Mouse (Mus musculus): ENCODE results near the gene Eif4e3. TPM values are rescaled to one million over a fixed set of nuclear protein-coding genes. Genes with fewer than 3 reads are reported as not detected.

The Eif4e3 gene
- total and polyA plus RNA-seq, 2 experiments from 2014 or later, result 15.4 to 18.9 TPM

DNA sequence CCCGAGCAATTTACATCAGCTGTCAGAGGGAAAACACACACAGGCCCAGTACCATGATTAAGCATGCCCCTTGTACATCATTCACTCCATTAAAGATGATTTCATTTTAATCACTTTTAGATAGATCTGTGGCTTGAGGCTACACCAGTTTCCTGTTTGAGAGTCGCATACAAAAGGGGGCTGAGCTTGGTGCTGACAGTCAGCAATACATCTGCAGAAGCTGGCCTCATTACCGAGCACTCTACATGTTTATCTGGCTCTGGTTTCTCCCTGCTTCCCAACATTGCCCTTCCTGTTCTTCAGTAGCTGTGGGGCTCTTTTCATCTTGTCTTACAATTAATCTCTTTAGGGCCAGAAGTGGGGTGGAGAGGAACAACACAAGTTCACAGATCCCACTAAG lies 6.1 kb downstream of the Eif4e3 start:
- H3K36me3 ChIP-seq (replicated peaks; ENCODE audit: control insufficient read depth, insufficient read depth, low read length), result no peaks in the 10 kb centered on the region

DNA sequence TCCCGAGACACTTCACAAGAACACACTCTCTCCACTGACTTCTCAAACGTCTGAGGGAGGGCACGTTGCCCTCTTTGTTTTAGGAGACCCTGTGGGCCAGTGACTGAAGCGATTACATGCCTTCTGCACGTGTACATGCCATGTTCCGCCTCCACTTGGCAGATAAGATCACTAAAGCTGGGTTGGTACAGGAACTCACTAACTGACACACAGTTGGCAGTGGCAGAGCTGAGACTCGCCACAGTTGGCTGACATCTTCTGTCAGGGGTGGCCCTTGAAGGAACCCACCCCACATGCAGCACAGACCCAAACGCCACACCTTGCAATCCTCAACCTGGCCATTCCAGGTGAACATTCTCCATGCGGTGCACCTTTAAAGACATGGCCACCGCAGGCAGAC lies 8.0 kb downstream of the Eif4e3 start:
- WGBS, result 69% methylated on average over 10 of the region's 10 CpGs

More for the DNA sequence above, 6.1 kb downstream of the Eif4e3 start:
- no peak overlapping the region for H3K4me3 ChIP-seq (ENCODE audit: low read depth, low read length)
- TF ChIP-seq EP300 (IDR thresholded peaks at IDR 0.05; ENCODE audit: low read depth) (no peak), CTCF (IDR thresholded peaks at IDR 0.05; ENCODE audit: low read depth) (no peak)
- 29% methylated on average over 3 of the region's 3 CpGs for WGBS
- H3K4me2 ChIP-seq (ENCODE audit: low read depth, low read length), result no peak overlapping the region
- H3K27me3 ChIP-seq (ENCODE audit: control insufficient read depth, insufficient read depth, low read length), result no peaks in the 10 kb centered on the region
- no peak overlapping the region for H3K9ac ChIP-seq (replicated peaks; ENCODE audit: low read depth, low read length)
- H3K27ac ChIP-seq (ENCODE audit: low read depth), result no peak overlapping the region
- ATAC-seq (ENCODE audit: insufficient read depth, low read depth), result no peak
- H3K9me3 ChIP-seq (replicated peaks; ENCODE audit: control insufficient read depth, low read length), result no peaks in the 10 kb centered on the region
- H3K4me1 ChIP-seq (ENCODE audit: control insufficient read depth, insufficient read depth), result no peaks in the 10 kb centered on the region
- no peak for DNase-seq (ENCODE audit: low spot score)

DNA sequence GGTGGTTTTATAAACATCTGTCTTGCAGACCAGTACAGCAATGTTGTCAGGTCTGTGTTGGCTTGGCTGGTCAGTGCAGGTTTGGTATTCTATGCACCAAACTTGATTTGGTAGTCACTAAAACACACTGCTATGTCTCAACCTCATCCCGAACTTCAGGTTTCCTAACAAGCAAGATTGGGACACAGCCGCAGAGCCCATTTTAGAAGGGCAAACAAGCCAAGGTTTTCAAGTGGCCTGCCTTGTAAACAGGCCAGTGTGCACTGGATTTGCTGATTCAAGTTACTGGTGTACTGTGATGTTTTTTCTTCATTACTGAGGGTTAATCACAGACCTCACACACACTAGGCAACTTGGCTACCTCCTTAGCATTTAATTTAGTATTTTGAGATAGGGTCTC lies 10.5 kb downstream of the Eif4e3 start:
- Histone ChIP-seq H3K9me3 (replicated peaks; ENCODE audit: control insufficient read depth, low read length) (no peaks in the 10 kb centered on the region), H3K9ac (replicated peaks; ENCODE audit: low read depth, low read length) (no peak overlapping the region), H3K4me2 (ENCODE audit: low read depth, low read length) (no peak overlapping the region; the same call in 1 of the 2 replicates), H3K27me3 (ENCODE audit: control insufficient read depth, insufficient read depth, low read length) (no peaks in the 10 kb centered on the region), H3K36me3 (replicated peaks; ENCODE audit: control insufficient read depth, insufficient read depth, low read length) (no peaks in the 10 kb centered on the region), H3K27ac (ENCODE audit: low read depth) (no peak overlapping the region), H3K4me3 (ENCODE audit: low read depth, low read length) (no peak overlapping the region), H3K4me1 (ENCODE audit: control insufficient read depth, insufficient read depth) (no peaks in the 10 kb centered on the region)
- TF ChIP-seq CTCF (IDR thresholded peaks at IDR 0.05; ENCODE audit: low read depth), result no peak
- no peak for TF ChIP-seq EP300 (IDR thresholded peaks at IDR 0.05; ENCODE audit: low read depth)
- 86% methylated on average over 2 of the region's 2 CpGs for WGBS
- no peak for ATAC-seq (ENCODE audit: insufficient read depth, low read depth)
- no peak for DNase-seq (ENCODE audit: low spot score)

More for the DNA sequence above, 8.0 kb downstream of the Eif4e3 start:
- Histone ChIP-seq H3K4me1 (ENCODE audit: control insufficient read depth, insufficient read depth) (no peaks in the 10 kb centered on the region), H3K4me2 (ENCODE audit: low read depth, low read length) (no peak overlapping the region), H3K36me3 (replicated peaks; ENCODE audit: control insufficient read depth, insufficient read depth, low read length) (no peaks in the 10 kb centered on the region), H3K9me3 (replicated peaks; ENCODE audit: control insufficient read depth, low read length) (no peaks in the 10 kb centered on the region), H3K9ac (replicated peaks; ENCODE audit: low read depth, low read length) (no peak overlapping the region), H3K27ac (ENCODE audit: low read depth) (no peak overlapping the region), H3K27me3 (ENCODE audit: control insufficient read depth, insufficient read depth, low read length) (no peaks in the 10 kb centered on the region), H3K4me3 (ENCODE audit: low read depth, low read length) (no peak overlapping the region)
- ATAC-seq (ENCODE audit: insufficient read depth, low read depth) (no peak), DNase-seq (ENCODE audit: low spot score) (no peak)
- TF ChIP-seq CTCF (IDR thresholded peaks at IDR 0.05; ENCODE audit: low read depth) (no peak), EP300 (IDR thresholded peaks at IDR 0.05; ENCODE audit: low read depth) (no peak)

DNA sequence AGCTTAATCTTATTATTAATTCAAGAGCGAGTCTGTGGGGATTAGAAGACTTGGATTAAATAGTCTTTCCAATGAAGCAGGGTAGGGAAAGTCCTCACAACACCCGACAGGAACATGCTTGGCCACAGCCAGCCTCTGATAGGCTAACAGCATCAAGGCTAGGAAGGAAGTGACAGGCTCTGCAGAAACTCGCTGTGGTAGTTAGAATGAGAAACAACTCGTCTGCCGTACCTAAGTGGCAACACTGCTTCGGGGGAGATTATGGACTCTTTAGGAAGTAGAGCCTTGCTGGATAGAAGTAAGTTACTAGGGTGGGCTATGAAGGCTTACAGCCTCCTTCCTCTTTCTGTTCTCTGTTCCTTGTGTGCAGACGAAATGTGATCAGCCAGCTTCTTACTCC lies 11.1 kb downstream of the Eif4e3 start:
- no peaks in the 10 kb centered on the region for H3K9me3 ChIP-seq (replicated peaks; ENCODE audit: control insufficient read depth, low read length)
- H3K4me3 ChIP-seq (ENCODE audit: low read depth, low read length), result no peak overlapping the region
- no peaks in the 10 kb centered on the region for H3K27me3 ChIP-seq (ENCODE audit: control insufficient read depth, insufficient read depth, low read length)
- H3K4me2 ChIP-seq (ENCODE audit: low read depth, low read length), result no peak overlapping the region; the same call in 1 of the 2 replicates
- no peak for DNase-seq (ENCODE audit: low spot score)
- H3K27ac ChIP-seq (ENCODE audit: low read depth), result no peak overlapping the region
- no peak overlapping the region for H3K9ac ChIP-seq (replicated peaks; ENCODE audit: low read depth, low read length)
- H3K36me3 ChIP-seq (replicated peaks; ENCODE audit: control insufficient read depth, insufficient read depth, low read length), result no peaks in the 10 kb centered on the region
- 47% methylated on average over 7 of the region's 7 CpGs for WGBS
- no peaks in the 10 kb centered on the region for H3K4me1 ChIP-seq (ENCODE audit: control insufficient read depth, insufficient read depth)
- TF ChIP-seq EP300 (IDR thresholded peaks at IDR 0.05; ENCODE audit: low read depth), result no peak
- no peak for TF ChIP-seq CTCF (IDR thresholded peaks at IDR 0.05; ENCODE audit: low read depth)
- no peak for ATAC-seq (ENCODE audit: insufficient read depth, low read depth)

DNA sequence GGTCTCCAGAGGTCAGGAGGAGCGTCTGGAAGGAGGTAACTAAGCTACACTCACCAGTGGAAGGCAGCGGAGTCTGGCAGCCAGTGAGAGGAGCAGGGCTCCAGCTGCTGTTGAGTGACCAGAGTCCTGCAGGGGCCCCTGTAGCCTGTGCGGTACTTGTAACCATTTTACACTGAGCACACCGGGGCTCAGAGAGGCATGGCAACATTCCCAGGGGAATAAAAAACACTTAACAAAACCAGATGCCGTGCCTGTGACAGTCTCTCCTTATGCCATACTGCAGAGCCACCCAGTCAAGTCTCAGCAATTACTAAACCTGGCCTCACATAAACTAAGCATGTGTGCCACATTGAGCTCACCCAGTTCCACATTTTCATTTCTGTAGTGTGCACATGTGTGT lies 12.2 kb downstream of the Eif4e3 start:
- no peaks in the 10 kb centered on the region for H3K4me1 ChIP-seq (ENCODE audit: control insufficient read depth, insufficient read depth)
- no peak overlapping the region for H3K9ac ChIP-seq (replicated peaks; ENCODE audit: low read depth, low read length)
- DNase-seq (ENCODE audit: low spot score) (no peak), ATAC-seq (ENCODE audit: insufficient read depth, low read depth) (no peak)
- 29% methylated on average over 5 of the region's 5 CpGs for WGBS
- TF ChIP-seq CTCF (IDR thresholded peaks at IDR 0.05; ENCODE audit: low read depth), result no peak
- no peak for TF ChIP-seq EP300 (IDR thresholded peaks at IDR 0.05; ENCODE audit: low read depth)
- H3K4me3 ChIP-seq (ENCODE audit: low read depth, low read length), result no peak overlapping the region
- H3K36me3 ChIP-seq (replicated peaks; ENCODE audit: control insufficient read depth, insufficient read depth, low read length), result no peaks in the 10 kb centered on the region
- H3K9me3 ChIP-seq (replicated peaks; ENCODE audit: control insufficient read depth, low read length), result no peaks in the 10 kb centered on the region
- H3K27me3 ChIP-seq (ENCODE audit: control insufficient read depth, insufficient read depth, low read length), result no peaks in the 10 kb centered on the region
- H3K4me2 ChIP-seq (ENCODE audit: low read depth, low read length), result no peak overlapping the region
- H3K27ac ChIP-seq (ENCODE audit: low read depth), result no peak overlapping the region

DNA sequence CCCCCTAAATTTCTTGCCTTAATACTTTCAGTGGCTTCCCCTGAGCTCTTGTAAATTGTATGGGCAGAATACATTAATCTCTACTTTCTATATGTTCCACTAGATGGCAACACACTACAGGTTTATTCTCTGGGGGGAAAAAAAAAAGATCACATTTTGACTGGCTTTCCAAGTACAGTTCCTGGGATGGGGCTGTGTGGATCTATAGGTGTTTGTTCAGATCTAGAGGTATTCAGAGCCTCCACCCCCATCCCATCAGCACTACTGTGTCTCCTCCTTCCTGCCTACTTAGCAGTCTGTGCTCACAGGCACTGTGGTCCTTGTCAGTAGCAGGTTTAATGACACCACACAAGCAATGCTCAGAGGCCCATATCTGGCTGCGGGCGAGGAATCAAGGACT lies 14.2 kb downstream of the Eif4e3 start:
- H3K4me3 ChIP-seq (ENCODE audit: low read depth, low read length), result no peak overlapping the region
- no peaks in the 10 kb centered on the region for H3K27me3 ChIP-seq (ENCODE audit: control insufficient read depth, insufficient read depth, low read length)
- H3K9ac ChIP-seq (replicated peaks; ENCODE audit: low read depth, low read length), result no peak overlapping the region
- DNase-seq (ENCODE audit: low spot score) (no peak), ATAC-seq (ENCODE audit: insufficient read depth, low read depth) (no peak)
- no peaks in the 10 kb centered on the region for H3K4me1 ChIP-seq (ENCODE audit: control insufficient read depth, insufficient read depth)
- TF ChIP-seq CTCF (IDR thresholded peaks at IDR 0.05; ENCODE audit: low read depth) (no peak), EP300 (IDR thresholded peaks at IDR 0.05; ENCODE audit: low read depth) (no peak)
- 59% methylated on average over 2 of the region's 2 CpGs for WGBS
- H3K36me3 ChIP-seq (replicated peaks; ENCODE audit: control insufficient read depth, insufficient read depth, low read length), result no peaks in the 10 kb centered on the region
- H3K27ac ChIP-seq (ENCODE audit: low read depth), result no peak overlapping the region
- no peaks in the 10 kb centered on the region for H3K9me3 ChIP-seq (replicated peaks; ENCODE audit: control insufficient read depth, low read length)
- H3K4me2 ChIP-seq (ENCODE audit: low read depth, low read length), result no peak overlapping the region
